Mouse (Mus musculus) fibroblast of lung, adult 2 months (primary cell): Measurements from ENCODE around the gene Tex13c2.

Experiments used
- DNase-seq: peaks from one replicate; pipeline ENCODE4 v3.0.0-alpha.2; 2011; ENCODE audit warnings: low read depth

The Tex13c2 gene

GRCm38 (mm10) chrX:42489446-42489845, at the start of gene Tex13c2:
Gene Tex13c2, plus strand, starts transcription at chrX:42489691.
- no peak for DNase-seq

DNA sequence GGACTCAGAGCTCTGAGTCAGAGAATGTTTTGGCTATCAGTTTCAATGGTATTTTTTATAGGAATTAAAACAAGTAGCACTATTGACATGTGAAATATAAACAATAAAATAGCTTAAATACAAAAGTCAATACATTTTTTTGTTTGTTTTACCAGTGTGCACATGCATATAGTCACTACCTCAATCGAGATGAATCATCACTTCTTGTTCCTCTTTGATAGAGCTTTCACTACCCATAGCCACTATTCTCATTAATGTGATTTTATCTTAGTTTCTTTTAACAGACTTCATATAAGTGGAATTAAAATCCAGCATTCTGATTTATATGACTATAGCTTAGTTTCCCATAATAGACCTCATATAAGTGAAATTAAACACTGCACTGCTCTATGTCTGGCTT, 39.2 kb upstream of the Tex13c2 start:
- DNase-seq: no peak

- no peak for DNase-seq
These were observed 36.5 kb upstream of the Tex13c2 start for GRCm38 (mm10) chrX:42453001-42453400.

DNA sequence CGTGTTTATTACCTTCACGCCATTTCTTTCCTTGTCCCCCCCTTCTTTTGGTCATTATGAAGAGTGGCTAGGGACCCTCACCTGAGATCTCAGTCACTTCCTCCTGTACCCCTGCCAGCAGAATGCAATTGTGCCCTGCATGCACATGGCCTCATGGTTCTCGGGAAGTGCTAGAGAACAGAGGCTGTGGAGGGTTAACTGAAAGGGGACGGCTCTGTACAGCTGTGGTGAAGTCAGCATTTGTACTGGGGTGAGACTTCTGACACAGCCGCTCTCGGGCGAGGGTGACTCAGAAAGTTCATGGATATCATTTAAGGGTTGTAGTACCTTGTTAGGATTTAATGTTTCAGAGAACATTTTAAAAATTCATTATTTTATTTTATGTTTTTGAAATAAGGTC, 35.0 kb upstream of the Tex13c2 start:
- DNase-seq: no peak

DNA sequence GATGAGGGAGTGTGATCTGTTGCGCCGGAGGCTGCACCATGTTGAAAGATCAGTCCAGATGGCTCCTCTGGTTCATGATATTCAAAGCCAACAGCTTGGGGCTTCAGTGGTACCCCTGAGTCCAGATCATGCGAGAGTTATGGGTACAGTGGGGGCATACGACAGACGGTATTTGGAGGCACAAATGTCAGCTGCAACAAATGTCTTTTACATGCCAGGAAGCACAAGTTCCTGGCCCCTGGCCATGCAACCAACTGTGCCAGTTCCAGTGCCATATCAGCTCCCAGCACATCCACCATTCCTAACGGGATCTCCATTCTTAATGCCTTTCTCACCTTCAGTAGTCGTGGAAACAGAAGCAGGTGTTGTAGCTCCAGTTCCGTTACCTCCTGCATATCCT, 845 bp downstream of the Tex13c2 start:
- DNase-seq: no peak

DNA sequence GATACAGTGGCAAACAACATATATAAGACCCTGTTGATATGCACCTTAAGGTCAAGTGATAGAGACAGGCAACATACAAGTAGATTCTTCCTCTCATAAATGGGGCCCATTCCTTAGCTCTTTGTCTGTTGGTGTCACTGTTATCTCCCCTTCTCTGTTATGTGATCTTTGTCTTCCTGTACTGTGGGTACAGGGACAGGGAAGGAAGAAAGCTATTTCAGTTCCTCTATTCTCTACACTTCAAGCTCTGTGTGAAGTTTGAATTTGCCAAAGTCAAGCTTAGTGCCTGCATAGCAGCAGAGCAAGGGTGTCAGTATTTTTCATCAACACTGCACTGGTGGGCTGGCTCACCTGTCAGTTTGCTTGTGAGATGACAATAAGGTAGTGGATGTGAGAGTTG, 11.0 kb downstream of the Tex13c2 start:
- DNase-seq: no peak

- DNase-seq: no peak
These were observed 13.0 kb downstream of the Tex13c2 start, which contains the start of gene Sh2d1a for GRCm38 (mm10) chrX:42502291-42503043. Gene Sh2d1a, plus strand, starts transcription at chrX:42502453.

DNA sequence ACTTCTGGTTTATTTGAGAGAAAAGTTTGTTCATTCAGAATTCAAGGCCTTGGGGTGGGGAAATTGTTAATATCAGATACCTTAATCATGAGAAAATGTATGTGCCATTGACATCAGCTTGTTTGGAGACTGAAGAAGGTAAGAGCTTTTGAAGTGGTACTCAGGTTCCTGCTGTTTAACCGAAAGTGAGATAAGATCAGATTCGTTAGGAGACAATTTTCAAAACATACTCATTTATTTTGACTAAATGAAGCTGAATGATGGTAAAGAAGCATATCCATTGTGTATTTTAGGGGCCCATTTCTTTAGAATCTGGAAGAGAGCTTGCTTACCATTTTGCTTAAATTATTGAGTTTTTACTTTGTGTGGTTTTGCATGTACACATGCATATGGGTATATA, 21.6 kb downstream of the Tex13c2 start:
- no peak for DNase-seq

DNA sequence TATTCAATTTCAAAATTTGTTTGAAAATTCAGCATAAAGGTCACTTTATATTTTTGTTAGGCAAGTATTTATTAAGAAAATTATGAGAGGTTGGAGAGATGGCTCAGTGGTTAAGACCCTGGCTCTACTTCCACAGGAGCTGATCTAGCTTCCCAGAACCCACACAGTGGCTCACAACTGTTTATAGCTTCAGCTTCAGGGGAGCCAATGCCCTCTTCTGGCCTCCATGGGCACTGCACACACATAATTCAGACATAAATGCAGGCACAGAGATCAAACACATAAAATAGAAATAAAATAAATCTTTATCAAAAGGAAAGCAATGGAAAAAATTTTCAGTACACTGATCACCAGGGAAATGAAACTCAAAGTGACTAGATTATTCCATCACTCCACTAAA, 23.1 kb downstream of the Tex13c2 start:
- no peak for DNase-seq

GRCm38 (mm10) chrX:42522868-42523267, 33.4 kb downstream of the Tex13c2 start:
- no peak for DNase-seq

DNA sequence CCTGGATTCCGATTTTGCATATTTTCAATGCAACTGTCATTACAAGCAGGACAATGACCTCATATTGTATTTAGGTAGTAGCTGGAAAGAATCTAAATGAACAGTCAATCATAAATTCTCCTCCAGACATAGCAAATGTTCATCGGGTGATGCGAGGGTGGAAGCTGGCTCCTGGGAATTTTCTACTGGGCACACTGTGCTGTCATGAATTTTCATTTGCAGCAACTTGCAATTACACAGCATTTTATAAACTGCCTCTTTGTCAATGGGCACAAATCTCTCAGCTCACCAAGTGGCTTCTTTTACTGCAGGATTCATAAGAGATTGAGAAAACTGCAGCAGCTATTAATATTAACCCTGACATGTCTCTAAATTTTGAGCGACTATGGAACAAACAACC, 41.2 kb downstream of the Tex13c2 start:
- no peak for DNase-seq

GRCm38 (mm10) chrX:42540030-42540755, 50.7 kb downstream of the Tex13c2 start:
- DNase-seq: no peak

DNA sequence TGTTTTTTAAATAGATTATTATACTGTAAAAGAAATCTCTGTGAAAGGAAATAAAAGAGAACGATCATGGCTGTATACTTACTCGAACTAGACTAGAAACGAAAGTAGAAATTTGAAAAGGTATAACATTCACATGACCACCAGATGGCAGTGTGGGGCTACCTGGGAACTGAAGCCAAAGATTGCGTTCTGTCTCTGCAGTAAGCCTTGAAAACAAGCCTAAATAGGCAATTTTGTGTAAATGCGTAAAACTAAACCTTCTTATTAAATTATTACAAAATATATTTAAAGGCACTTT, 51.2 kb downstream of the Tex13c2 start:
- peak; percentile 37 for DNase-seq
